Mouse (Mus musculus) kidney, embryonic 14.5 days (tissue): ENCODE measurements at regions not wholly inside any gene's neighbourhood (a gene's known extent, or its start where the extent isn't known, plus 50 kb on each side); places are given as distances from the start of the nearest gene placed in this dataset.

Experiments used
- ATAC-seq: fragments of 200-750 bp; cut with Nextera tagmentation; 2 replicates; pipeline ENCODE4 v1.8.0; 2017; ENCODE audit warnings: moderate number of reproducible peaks, mild to moderate bottlenecking, moderate TSS enrichment, moderate library complexity; ENCODE audit not compliant: low FRiP score, low TSS enrichment
- H3K27ac ChIP-seq: fragments of 300-500 bp; sonication (generic); 2 replicates; pipeline ENCODE4 v1.5.1; 2014; ENCODE audit warnings: low read depth, mild to moderate bottlenecking, low read length, moderate library complexity, mixed read lengths
- H3K27me3 ChIP-seq: fragments of 300-500 bp; sonication (generic); 2 replicates; pipeline ENCODE4 v1.6.1; 2014; ENCODE audit warnings: mild to moderate bottlenecking, low read length; ENCODE audit not compliant: control insufficient read depth, insufficient read depth
- H3K36me3 ChIP-seq: fragments of 300-500 bp; sonication (generic); 2 replicates; pipeline ENCODE4 v1.6.1; 2014; ENCODE audit warnings: low read length, mixed read lengths; ENCODE audit not compliant: control insufficient read depth, insufficient read depth
- H3K4me1 ChIP-seq: fragments of 300-500 bp; sonication (generic); 2 replicates; pipeline ENCODE4 v1.6.1; 2014; ENCODE audit warnings: low read length, mixed read lengths; ENCODE audit not compliant: control insufficient read depth, insufficient read depth
- H3K4me2 ChIP-seq: fragments of 300-500 bp; sonication (generic); replicated peaks from 2 replicates; pipeline ENCODE4 v1.6.1; 2014; ENCODE audit warnings: low read depth, mild to moderate bottlenecking, low read length
- H3K4me3 ChIP-seq: fragments of 300-500 bp; sonication (generic); 2 replicates; pipeline ENCODE4 v1.5.1; 2014; ENCODE audit warnings: mild to moderate bottlenecking, low read length
- H3K9ac ChIP-seq: fragments of 300-500 bp; sonication (generic); 2 replicates; pipeline ENCODE4 v1.6.1; 2014; ENCODE audit warnings: low read depth, mild to moderate bottlenecking, low read length, moderate library complexity
- H3K9me3 ChIP-seq: fragments of 300-500 bp; sonication (generic); 2 replicates; pipeline ENCODE4 v1.6.1; 2016; ENCODE audit warnings: low read length; ENCODE audit not compliant: control insufficient read depth
- WGBS: fragments of 180-500 bp; shearing (Covaris S2); extraction: QIAGEN DNeasy Blood & Tissue Kit; methylation state at CpG from one replicate; pipeline ENCODE4 v1.1.7; 2014; 5-methylcytosine and 5-hydroxymethylcytosine counted together

DNA sequence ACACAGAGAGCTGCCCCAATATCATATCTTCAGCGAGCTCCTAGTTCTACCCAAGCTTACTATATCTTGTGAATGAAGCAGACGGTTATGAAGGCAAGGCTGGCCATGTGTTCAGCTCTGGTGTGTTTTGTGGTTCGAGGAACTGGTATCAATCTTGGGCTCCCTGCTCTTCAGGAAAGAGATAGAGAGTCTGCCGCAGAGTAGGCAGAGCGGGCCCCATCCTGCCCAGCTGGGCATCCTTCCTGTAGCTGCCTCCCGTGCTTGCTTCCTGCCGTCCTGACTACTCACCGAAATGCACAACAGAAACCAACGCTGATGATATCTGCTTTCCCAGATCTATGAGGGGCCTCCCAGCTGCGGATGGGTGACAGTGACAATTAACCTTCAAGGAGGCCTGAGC is 60.3 kb downstream of the Snrpe start:
- 75% methylated on average over 10 of the region's 10 CpGs for WGBS
- no peaks in the 10 kb centered on the region for H3K9me3 ChIP-seq
- no peak for ATAC-seq
- no peak overlapping the region for H3K4me3 ChIP-seq
- H3K27ac ChIP-seq, result no peak overlapping the region
- no peaks in the 10 kb centered on the region for H3K4me1 ChIP-seq
- H3K9ac ChIP-seq, result no peak overlapping the region
- H3K36me3 ChIP-seq, result no peaks in the 10 kb centered on the region
- no peaks in the 10 kb centered on the region for H3K27me3 ChIP-seq
- H3K4me2 ChIP-seq, result no peak overlapping the region

DNA sequence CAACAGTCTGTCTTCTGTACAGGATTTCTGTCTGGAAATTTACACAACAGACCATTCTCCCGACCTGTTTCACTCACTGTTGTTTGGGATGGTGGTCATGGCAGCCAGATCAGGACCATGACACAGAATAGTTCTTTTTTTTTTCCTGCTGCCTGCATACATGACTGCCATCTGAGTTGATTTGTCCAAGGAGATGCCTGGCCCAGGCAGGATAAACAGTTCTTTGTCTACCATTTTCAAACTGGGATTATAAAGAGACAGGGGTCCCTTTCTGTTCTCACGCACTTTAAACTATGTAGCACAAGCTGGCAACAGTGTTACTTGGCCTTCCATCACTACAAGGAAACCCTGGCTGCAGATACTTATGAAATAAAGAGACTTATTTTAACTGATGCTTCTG is 61.1 kb downstream of the Snrpe start:
- H3K9ac ChIP-seq, result no peak overlapping the region
- no peak overlapping the region for H3K4me3 ChIP-seq
- no peaks in the 10 kb centered on the region for H3K9me3 ChIP-seq
- H3K4me2 ChIP-seq, result no peak overlapping the region
- H3K4me1 ChIP-seq, result no peaks in the 10 kb centered on the region
- no peak for ATAC-seq
- H3K27ac ChIP-seq, result no peak overlapping the region
- no peaks in the 10 kb centered on the region for H3K36me3 ChIP-seq
- WGBS, result 70% methylated on average over 2 of the region's 2 CpGs
- H3K27me3 ChIP-seq, result no peaks in the 10 kb centered on the region

DNA sequence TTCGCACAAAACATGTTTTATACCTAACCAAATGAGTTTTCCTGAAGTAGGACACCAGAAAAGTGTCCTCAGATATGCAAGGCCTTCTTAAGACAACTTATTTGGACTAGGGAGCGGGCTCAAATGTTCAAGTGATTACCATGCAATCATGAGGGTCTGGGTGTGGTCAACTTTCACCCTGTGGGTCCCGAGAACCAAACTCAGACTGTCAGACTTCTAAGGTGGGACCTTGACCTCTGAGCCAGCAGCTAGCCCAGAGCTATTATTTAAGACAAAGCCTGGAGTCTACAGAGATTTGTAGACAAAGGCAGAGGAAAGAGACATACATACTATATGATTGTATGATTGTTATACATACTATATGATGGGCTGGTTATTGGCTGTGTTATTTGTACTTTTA is 62.5 kb downstream of the Snrpe start:
- ATAC-seq, result no peak
- Histone ChIP-seq H3K4me3 (no peak overlapping the region), H3K4me2 (no peak overlapping the region), H3K27me3 (no peaks in the 10 kb centered on the region), H3K36me3 (no peaks in the 10 kb centered on the region), H3K9me3 (no peaks in the 10 kb centered on the region), H3K27ac (no peak overlapping the region), H3K4me1 (no peaks in the 10 kb centered on the region), H3K9ac (no peak overlapping the region)
- WGBS, result 75% methylated on average over 3 of the region's 3 CpGs

DNA sequence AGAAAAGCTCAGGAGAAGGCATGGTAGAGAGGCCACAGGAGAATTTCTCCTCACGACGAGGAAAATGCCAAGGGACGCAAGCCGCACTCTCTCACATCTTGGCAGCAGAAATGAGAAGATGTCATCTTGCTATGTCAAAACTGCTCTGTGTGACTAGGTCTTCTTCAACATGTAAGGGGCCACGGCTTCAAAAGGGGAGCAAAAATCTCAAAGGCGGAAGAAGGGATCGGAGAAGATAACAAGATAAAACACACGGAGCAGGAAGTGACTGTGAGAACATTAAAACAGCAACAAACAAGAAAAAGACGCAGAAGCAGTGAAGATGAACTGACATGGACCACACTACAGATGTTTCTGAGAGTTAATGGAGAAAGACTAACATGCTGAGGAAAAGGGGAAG is 65.1 kb downstream of the Snrpe start:
- H3K27ac ChIP-seq, result no peak overlapping the region
- no peak for ATAC-seq
- no peaks in the 10 kb centered on the region for H3K9me3 ChIP-seq
- H3K4me1 ChIP-seq, result no peaks in the 10 kb centered on the region
- WGBS, result 87% methylated on average over 9 of the region's 9 CpGs
- H3K27me3 ChIP-seq, result no peaks in the 10 kb centered on the region
- H3K36me3 ChIP-seq, result no peaks in the 10 kb centered on the region
- no peak overlapping the region for H3K4me3 ChIP-seq
- H3K9ac ChIP-seq, result no peak overlapping the region
- H3K4me2 ChIP-seq, result no peak overlapping the region

DNA sequence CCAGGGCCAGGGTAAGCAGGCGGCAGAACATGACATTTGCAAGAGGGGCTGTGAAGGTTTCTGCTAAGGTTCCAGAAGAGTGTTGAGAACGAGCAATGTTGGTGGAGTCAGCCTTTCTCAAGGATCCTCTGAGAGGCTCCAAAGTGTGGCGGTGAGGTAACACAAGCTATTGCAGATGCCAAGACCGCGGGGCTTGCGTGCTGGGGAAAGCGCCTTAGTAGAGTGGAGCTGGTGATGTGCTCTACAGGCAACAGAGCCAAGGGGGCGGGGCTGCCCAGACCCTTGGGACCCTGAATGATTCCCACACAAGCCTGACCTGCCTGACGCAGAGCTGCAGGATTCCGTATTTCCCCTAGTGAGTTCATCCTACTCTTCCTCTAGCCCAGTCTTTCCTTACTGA is 66.3 kb downstream of the Snrpe start:
- no peak overlapping the region for H3K9ac ChIP-seq
- 87% methylated on average over 10 of the region's 10 CpGs for WGBS
- H3K36me3 ChIP-seq, result no peaks in the 10 kb centered on the region
- ATAC-seq, result no peak
- no peak overlapping the region for H3K4me3 ChIP-seq
- no peaks in the 10 kb centered on the region for H3K4me1 ChIP-seq
- H3K4me2 ChIP-seq, result no peak overlapping the region
- no peak overlapping the region for H3K27ac ChIP-seq
- H3K9me3 ChIP-seq, result no peaks in the 10 kb centered on the region
- no peaks in the 10 kb centered on the region for H3K27me3 ChIP-seq

DNA sequence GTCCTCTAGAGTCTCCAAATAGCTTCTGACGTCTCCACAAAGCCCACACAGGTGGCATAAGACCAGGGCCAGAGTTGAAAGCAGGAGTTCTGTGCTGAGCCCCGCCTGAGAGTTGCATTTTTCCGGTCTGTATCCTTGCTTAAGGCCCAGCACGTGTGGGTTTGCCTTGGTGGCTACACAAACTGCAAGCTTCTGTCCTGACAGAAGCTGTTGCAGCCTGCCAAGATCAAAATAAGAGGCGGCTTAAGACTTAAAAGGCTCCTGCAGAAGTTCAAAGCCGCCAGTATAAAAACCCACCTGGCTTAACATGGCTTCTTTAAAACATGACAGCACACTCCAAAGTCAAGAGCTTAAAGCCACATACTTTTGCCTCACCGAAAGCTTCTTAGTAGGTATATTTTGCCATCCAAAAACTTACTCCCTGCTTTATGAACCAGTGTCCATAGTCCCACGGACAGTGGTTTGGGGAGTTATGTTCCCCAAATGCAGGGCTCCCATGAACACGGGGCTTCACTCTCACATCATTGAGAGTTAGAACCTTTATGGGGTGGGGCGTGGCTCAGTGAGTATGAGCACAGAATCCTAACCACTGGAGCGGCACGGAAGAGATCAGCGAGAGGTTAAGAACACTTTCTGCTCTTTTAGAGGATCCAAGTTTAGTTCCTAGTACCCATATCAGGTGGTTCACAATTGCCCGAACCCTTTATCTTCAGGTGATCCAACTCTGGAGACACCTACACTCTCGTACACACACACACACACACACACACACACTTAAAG is 67.9 kb downstream of the Snrpe start:
- H3K4me3 ChIP-seq, result no peak overlapping the region
- H3K4me2 ChIP-seq, result no peak overlapping the region
- H3K4me1 ChIP-seq, result no peaks in the 10 kb centered on the region
- no peak overlapping the region for H3K9ac ChIP-seq
- H3K36me3 ChIP-seq, result no peaks in the 10 kb centered on the region
- no peak for ATAC-seq
- H3K27me3 ChIP-seq, result no peaks in the 10 kb centered on the region
- 65% methylated on average over 15 of the region's 15 CpGs for WGBS
- no peaks in the 10 kb centered on the region for H3K9me3 ChIP-seq
- H3K27ac ChIP-seq, result no peak overlapping the region

DNA sequence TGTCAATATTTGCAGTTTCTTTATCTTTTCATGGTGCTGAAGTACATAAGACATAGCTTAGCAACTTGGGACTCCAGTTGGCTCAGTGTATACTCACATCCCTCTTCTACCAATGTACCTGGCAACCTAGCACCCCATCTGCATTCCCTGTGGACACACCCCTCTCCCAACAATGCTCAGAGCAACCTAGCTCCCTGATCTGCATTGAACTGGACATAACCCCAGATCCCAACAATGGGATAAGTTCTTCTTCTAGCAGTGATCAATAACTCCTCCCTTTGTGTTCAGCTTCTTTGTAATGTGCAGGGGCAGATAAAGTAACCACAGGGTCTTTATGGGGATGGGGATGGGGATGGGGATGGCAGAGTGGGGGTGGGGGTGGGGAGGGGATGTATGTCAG is 79.4 kb downstream of the Snrpe start:
- Histone ChIP-seq H3K27me3 (no peaks in the 10 kb centered on the region), H3K4me2 (no peak overlapping the region), H3K4me3 (no peak overlapping the region), H3K36me3 (no peaks in the 10 kb centered on the region), H3K4me1 (no peaks in the 10 kb centered on the region), H3K27ac (no peak overlapping the region), H3K9me3 (no peaks in the 10 kb centered on the region), H3K9ac (no peak overlapping the region)
- ATAC-seq, result no peak

DNA sequence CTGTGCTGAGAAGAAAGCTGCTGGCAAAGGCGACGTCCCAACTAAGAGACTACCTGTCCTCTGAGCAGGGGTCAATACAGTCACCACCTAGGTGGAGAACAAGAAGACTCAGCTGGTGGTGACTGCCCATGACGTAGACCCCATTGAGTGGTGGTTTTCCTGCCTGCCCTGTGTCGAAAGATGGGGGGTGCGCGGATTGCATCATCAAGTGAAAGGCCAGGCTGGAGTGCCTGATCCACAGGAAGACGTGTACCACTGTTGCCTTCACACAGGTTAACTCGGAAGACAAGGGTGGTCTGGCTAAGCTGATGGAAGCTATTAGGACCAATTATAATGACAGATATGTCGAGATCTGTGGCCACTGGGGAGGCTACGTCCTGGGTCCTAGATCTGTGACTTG is 80.3 kb downstream of the Snrpe start:
- no peaks in the 10 kb centered on the region for H3K36me3 ChIP-seq
- no peak for ATAC-seq
- no peak overlapping the region for H3K4me2 ChIP-seq
- H3K4me3 ChIP-seq, result no peak overlapping the region
- H3K9me3 ChIP-seq, result no peaks in the 10 kb centered on the region
- 91% methylated on average over 10 of the region's 10 CpGs for WGBS
- H3K9ac ChIP-seq, result no peak overlapping the region
- no peaks in the 10 kb centered on the region for H3K27me3 ChIP-seq
- no peaks in the 10 kb centered on the region for H3K4me1 ChIP-seq
- no peak overlapping the region for H3K27ac ChIP-seq

DNA sequence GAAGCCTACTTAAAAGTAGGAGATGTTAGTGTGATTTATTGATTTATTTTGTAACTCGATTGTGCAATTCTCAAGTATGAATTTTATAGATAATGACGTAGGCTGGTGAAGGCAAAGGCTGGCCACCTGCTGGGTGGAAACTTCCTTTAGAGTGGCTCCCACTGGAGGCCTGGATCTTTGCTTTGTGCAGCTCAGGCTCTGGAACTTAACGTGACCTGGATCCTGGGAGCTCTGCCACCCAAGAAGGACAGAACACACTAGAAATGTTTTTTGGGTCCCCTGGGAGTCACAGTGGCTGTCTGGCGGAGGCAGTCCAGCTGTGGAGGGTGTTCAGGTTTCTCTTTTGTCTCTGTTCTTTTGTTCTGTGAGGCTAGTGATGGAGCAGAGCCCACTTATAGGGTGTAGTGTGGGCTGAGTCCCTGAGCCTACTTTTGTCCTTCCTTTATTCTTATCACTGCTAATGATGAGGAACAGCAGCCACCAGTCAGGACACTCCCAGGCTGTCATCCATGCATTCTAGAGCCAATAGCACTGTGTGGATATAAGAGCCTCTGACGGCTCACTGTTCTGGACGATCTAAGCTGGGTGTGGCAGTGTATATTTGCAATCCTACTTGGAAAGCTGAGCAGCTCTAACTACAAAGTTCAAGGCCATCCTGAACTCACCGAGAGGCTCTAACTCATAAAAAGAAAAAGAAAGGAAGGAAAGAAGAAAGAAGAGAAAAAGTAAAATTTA is 82.3 kb downstream of the Snrpe start:
- WGBS, result 60% methylated on average over 7 of the region's 7 CpGs
- Histone ChIP-seq H3K4me3 (no peak overlapping the region), H3K4me2 (no peak overlapping the region), H3K27ac (no peak overlapping the region), H3K36me3 (no peaks in the 10 kb centered on the region), H3K27me3 (no peaks in the 10 kb centered on the region), H3K9me3 (no peaks in the 10 kb centered on the region), H3K9ac (no peak overlapping the region), H3K4me1 (no peaks in the 10 kb centered on the region)
- no peak for ATAC-seq
